Comparison of ENCODE assay signal across 21 mouse cellular contexts in the genomic region with DNA sequence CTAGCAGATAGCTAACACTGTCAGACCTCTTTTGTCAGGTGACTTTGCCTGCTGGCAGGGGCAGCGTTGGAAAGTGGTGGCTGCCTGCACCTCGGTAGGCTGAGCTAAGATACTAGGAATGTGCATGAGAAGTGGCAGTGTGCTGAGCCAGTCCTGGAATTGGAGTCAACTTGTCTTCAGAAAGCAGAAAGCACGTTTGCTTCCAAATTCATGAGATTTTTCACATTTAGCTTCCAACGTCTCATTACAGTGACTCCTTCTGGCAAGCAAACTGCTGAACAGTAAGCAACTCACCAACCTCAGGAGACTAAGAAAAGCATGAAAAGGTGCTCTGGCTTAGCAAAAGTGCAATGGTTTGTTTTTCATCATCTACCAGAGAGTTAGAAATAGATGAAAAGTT. TPM values are rescaled to one million over a fixed set of nuclear protein-coding genes. Genes with fewer than 3 reads are reported as not detected.
A peak's percentile ranks its signal among the peaks of the same experiment; 100 is the strongest.
DNase-seq lines count a peak whose midpoint lies in the region; ATAC-seq lines count a peak whose summit lies in the region.
"Had no signal": no experiment of that assay in that cellular context is flagged by ENCODE, and none has a peak within 500 bp of the region (broad histone marks: within the 10 kb centered on the region; RNA-seq: fewer than 3 reads in every experiment).

No protein-coding gene starts in this region.

- no peak overlapping the region for H3K4me3 ChIP-seq in forebrain, embryonic 14.5 days (ENCODE audit: low read depth, low read length)
- H3K4me3 ChIP-seq: gastrocnemius, adult 2 months; heart, embryonic 13.5 days; hindbrain, embryonic 12.5 days; midbrain, embryonic 13.5 days; myocyte; neural tube, embryonic 15.5 days had no signal

- H3K9me3 ChIP-seq in forebrain, embryonic 14.5 days (replicated peaks; ENCODE audit: control insufficient read depth, low read length): peaks cover 7% of the 10 kb centered on the region; the same call in 1 of the 2 replicates
- H3K9me3 ChIP-seq: neural tube, embryonic 15.5 days had no signal

- WGBS in forebrain, embryonic 14.5 days: 9% methylated on average over 4 of the region's 4 CpGs

- H3K4me1 ChIP-seq in forebrain, embryonic 14.5 days (ENCODE audit: control insufficient read depth, insufficient read depth, low read length): no peaks in the 10 kb centered on the region
- H3K4me1 ChIP-seq: heart, embryonic 13.5 days; neural tube, embryonic 15.5 days had no signal

- H3K9ac ChIP-seq in forebrain, embryonic 14.5 days (ENCODE audit: low read length): no peak overlapping the region
- H3K9ac ChIP-seq: heart, embryonic 13.5 days; hindbrain, embryonic 12.5 days; midbrain, embryonic 13.5 days; neural tube, embryonic 15.5 days had no signal

- H3K4me2 ChIP-seq in forebrain, embryonic 14.5 days (ENCODE audit: low read length): no peak overlapping the region
- H3K4me2 ChIP-seq: heart, embryonic 13.5 days; hindbrain, embryonic 12.5 days; midbrain, embryonic 13.5 days; neural tube, embryonic 15.5 days had no signal

- no peaks in the 10 kb centered on the region for H3K27me3 ChIP-seq in forebrain, embryonic 14.5 days (replicated peaks; ENCODE audit: control insufficient read depth, insufficient read depth, low read length)
- H3K27me3 ChIP-seq: heart, embryonic 13.5 days; hindbrain, embryonic 12.5 days; midbrain, embryonic 13.5 days; neural tube, embryonic 15.5 days had no signal

- DNase-seq in frontal cortex, postnatal 25 days (ENCODE audit: low spot score in 2 of 2): no peak
- peak; percentile 10 to 57 for DNase-seq in left cerebral cortex, postnatal 14 days (ENCODE audit: low spot score in 2 of 2)
- DNase-seq in left cerebral cortex, adult 8-10 months (ENCODE audit: low spot score in 2 of 2): no peak
- DNase-seq in brain, adult 2 months (ENCODE audit: low read depth, low spot score): peak; percentile 54
- peak; percentile 53 for DNase-seq in forebrain, embryonic 14.5 days (ENCODE audit: low spot score)
- DNase-seq in cerebellum, adult 9-11 months: no peak
- DNase-seq: adrenal gland, postnatal 14 days; cerebellum, postnatal 10 days; gastrocnemius, adult 2 months; kidney, adult 9 months; kidney, postnatal 36 days; lung, adult 2 months had no signal

- ATAC-seq in frontal cortex, adult (ENCODE audit: low TSS enrichment): peak; percentile 79
- peak; percentile 11; the same call in 1 of the 2 replicates for ATAC-seq in forebrain, embryonic 14.5 days
- ATAC-seq in cerebellum, adult (ENCODE audit: insufficient number of reproducible peaks, low FRiP score, low TSS enrichment): no peak
- ATAC-seq: activated CD4-positive, CD25-positive, alpha-beta regulatory T cell, adult 4 months had no signal

- intact Hi-C loops in left cerebral cortex, postnatal 14 days (cut with DNase I): no loop called here

- H3K36me3 ChIP-seq in forebrain, embryonic 14.5 days (ENCODE audit: control insufficient read depth, insufficient read depth, low read length): no peaks in the 10 kb centered on the region
- H3K36me3 ChIP-seq: heart, embryonic 13.5 days; hindbrain, embryonic 12.5 days; midbrain, embryonic 13.5 days; neural tube, embryonic 15.5 days had no signal

- H3K27ac ChIP-seq in forebrain, embryonic 14.5 days (ENCODE audit: low read depth, low read length): no peak overlapping the region
- H3K27ac ChIP-seq: gastrocnemius, adult 2 months; heart, embryonic 13.5 days; hindbrain, embryonic 12.5 days; macrophage; midbrain, embryonic 13.5 days; neural tube, embryonic 15.5 days had no signal

RNA-seq across cellular contexts. Expression of a gene that starts 59.1 kb away (rescaled TPM):
- 10 to 100 TPM; 41.6 to 44.1 TPM for total RNA-seq in left cerebral cortex, postnatal 14 days (2021)
- 10 to 100 TPM; 28.0 to 31.7 (median 30.6) TPM for total RNA-seq in left cerebral cortex, adult 8-10 months (2022)
- 14.6 and 18.5 TPM in 2 replicates for polyA plus RNA-seq in forebrain, embryonic 14.5 days (2014; fragmentation: Nextera tagmentation; extraction: Ambion mirVana)
- polyA plus RNA-seq: macrophage had no signal

Comparison
In these comparisons a context has a peak if more than half of its experiments do, and no peak if none do; other contexts are left out.
1. DNase-seq: peak in left cerebral cortex, postnatal 14 days (2 of 2), brain, adult 2 months (single experiment) and forebrain, embryonic 14.5 days (single experiment); none in frontal cortex, postnatal 25 days (0 of 2), left cerebral cortex, adult 8-10 months (0 of 2) and cerebellum, adult 9-11 months (single experiment).